Mouse (Mus musculus) bone marrow macrophage, adult 2 months (primary cell): ENCODE data around the gene 1700067P10Rik.

ENCODE experiments used
- CTCF ChIP-seq: IDR thresholded peaks from 2 replicates; pipeline ENCODE4 v1.5.1; 2012; ENCODE audit warnings: low read depth, mild to moderate bottlenecking, low read length, moderate library complexity
- POLR2A ChIP-seq: IDR thresholded peaks from 2 replicates; pipeline ENCODE4 v1.6.1; 2012; ENCODE audit warnings: mild to moderate bottlenecking, low read depth, low read length, borderline replicate concordance

- TF ChIP-seq POLR2A (no peak), CTCF (peak; percentile 81)
Observed at GRCm38 (mm10) chr17:48045631-48046030, 43.5 kb upstream of the 1700067P10Rik start.
